Mouse (Mus musculus): ENCODE measurements around the gene Kcp.

DNA sequence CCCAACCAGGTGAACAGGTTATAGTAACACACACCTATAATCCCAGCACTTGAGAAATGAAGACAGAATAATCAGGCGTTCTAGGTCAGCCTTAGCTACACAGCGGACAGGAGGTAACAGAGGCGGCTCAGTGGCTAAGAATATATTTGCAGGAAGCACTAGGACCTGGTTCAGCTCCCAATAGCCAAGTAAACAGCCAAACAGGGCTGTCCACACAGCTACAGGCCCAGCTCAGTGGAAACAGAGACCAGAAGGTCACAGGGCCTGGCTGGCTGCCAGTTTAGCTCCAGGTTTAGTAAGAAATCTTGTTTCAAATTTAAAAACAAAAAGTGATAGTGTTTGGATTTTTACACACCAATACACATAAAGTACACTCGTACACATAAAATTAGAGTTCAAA is 13.7 kb downstream of the Kcp start:
- no peak for TF ChIP-seq CTCF (IDR thresholded peaks at IDR 0.05; ENCODE audit: borderline replicate concordance, insufficient read depth, low read length)
- TF ChIP-seq POLR2A (IDR thresholded peaks at IDR 0.05; ENCODE audit: low read depth, low read length): no peak

Data from embryonic fibroblast, embryonic 13.5 days (primary cell).